Mouse (Mus musculus) cerebral cortex, adult 2 months (tissue): Measurements from ENCODE around the gene Rnf5.

Experiments used
- WGBS: fragments of 180-500 bp; shearing (Covaris S2); methylation state at CpG from one replicate; pipeline ENCODE4 v1.1.7; 2018; 5-methylcytosine and 5-hydroxymethylcytosine counted together

Rnf5 gene

DNA sequence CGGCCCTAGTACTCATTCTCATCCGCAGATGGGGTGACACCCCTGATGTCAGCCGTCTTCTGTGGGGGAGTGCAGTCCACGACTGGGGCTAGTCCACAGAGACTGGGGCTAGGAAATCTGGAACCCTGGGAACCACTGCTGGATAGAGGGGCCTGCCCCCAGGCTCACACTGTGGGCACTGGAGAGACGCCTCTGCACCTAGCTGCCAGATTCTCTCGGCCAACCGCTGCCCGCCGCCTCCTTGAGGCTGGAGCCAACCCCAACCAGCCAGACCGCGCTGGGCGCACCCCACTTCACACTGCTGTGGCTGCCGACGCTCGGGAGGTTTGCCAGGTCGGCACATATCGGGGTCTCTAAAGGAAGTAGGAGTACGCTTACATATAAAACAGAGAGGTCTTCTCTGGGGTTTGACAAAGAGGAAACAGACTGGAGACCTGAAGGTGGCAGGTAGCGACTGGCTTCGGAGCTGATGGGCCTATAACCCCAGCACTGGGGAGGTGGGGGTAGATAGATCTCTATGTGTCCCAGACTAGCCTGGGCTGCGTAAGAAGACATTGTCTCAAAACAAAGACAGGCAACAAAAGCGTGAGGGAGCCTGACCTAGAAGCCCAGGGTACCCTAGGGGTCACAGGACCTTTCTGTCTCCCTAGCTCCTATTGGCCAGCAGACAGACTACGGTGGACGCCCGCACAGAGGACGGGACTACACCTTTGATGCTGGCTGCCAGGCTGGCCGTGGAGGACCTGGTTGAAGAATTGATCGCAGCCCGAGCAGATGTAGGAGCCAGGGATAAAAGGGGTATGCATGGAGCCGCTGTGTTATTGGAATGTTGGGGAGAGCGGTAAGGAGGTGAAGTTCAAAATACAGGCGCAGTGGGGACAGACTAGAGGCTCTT, 17.4 kb downstream of the Rnf5 start:
- WGBS: 24% methylated on average over 32 of the region's 32 CpGs

DNA sequence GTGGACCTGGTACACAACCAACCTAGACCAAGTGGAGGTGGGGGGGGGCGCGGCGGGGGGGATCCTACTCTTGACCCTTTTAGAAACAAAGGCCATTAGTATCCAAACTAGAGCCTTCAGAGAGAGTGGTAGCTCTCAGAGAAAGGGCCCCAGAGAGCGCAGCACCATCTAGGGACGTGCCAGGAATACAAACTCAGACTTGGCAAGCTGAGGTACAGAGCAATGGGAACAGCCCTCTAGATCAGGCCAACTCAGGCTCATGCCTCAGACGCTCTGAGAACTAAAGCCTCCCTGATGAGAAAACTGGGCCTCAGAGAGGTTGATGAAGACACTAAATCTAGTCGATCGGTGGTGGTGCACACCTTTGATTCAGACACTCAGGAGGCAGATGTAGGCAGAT, 18.4 kb downstream of the Rnf5 start:
- 71% methylated on average over 8 of the region's 8 CpGs for WGBS

- WGBS: 94% methylated on average over 8 of the region's 8 CpGs
Observed at GRCm38 (mm10) chr17:34583819-34584218, 19.7 kb downstream of the Rnf5 start.

- WGBS: 72% methylated on average over 7 of the region's 7 CpGs
Observed at GRCm38 (mm10) chr17:34583397-34583796, 20.1 kb downstream of the Rnf5 start.

DNA sequence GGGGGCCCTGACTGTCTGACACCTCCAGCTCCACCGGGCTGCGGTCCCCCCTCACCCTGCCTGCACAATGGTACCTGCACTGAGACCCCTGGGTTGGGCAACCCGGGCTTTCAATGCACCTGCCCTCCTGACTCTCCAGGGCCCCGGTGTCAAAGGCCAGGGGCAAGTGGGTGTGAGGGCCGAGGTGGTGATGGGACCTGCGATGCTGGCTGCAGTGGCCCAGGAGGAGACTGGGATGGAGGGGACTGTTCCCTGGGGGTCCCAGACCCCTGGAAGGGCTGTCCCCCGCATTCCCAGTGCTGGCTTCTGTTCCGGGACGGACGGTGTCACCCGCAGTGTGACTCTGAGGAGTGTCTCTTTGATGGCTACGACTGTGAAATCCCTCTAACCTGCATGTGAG, 21.0 kb downstream of the Rnf5 start:
- 92% methylated on average over 12 of the region's 12 CpGs for WGBS

DNA sequence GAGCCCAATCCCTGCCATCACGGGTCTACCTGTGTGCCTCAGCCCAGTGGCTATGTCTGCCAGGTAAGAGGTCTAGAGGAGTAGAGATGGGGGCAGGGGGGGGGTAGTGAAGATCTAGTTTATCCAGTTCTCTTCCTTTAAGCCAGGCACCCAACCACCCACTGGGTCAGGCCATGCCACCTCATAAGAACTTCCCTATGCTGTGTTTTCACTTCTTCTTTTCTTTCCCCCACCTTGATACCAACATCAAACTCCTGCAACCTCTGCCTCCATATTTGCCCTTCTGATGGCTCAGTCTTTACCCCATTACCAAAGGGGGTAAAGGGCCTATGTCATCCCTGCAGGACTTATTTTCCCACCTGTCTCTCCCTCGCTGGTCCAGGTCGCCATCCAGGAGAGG, 25.4 kb downstream of the Rnf5 start:
- 95% methylated on average over 3 of the region's 3 CpGs for WGBS

GRCm38 (mm10) chr17:34576577-34576976, 26.9 kb downstream of the Rnf5 start:
- 68% methylated on average over 5 of the region's 5 CpGs for WGBS

GRCm38 (mm10) chr17:34572361-34572760, 31.1 kb downstream of the Rnf5 start:
- 23% methylated on average over 15 of the region's 15 CpGs for WGBS

DNA sequence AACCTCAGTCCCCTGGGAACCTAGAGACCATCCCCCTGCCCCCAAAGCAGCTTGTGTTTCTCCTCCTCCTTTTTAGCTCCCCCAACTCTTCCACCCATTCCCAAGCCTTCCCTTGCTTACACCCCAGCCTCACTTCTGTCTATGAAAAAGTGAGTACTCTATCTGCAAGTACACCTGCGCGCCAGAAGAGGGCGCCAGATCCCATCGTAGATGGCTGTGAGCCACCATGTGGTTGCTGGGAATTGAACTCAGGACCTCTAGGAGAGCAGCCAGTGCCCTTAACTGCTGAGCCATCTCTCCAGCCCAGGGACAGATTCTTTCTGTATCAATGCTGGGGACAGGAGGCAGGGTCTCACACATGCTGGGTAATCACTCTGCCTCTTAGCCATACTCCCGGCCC, 31.6 kb downstream of the Rnf5 start:
- whole genome bisulfite sequencing: 22% methylated on average over 5 of the region's 5 CpGs

DNA sequence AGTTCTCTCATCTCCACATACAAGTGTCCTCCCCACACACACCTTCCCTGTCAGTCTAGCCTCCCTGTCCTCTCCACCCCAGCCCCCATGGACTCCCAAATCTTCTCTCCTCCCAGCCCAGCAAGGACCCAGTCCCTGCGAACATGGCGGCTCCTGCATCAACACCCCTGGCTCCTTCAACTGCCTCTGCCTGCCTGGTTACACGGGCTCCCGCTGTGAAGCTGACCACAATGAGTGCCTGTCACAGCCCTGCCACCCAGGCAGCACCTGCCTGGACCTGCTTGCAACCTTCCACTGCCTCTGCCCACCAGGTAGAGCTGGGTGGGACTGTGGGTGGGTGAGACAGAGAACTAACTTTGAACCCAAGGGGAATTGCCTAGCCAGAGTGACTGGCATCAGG, 33.6 kb downstream of the Rnf5 start:
- 76% methylated on average over 4 of the region's 4 CpGs for WGBS

DNA sequence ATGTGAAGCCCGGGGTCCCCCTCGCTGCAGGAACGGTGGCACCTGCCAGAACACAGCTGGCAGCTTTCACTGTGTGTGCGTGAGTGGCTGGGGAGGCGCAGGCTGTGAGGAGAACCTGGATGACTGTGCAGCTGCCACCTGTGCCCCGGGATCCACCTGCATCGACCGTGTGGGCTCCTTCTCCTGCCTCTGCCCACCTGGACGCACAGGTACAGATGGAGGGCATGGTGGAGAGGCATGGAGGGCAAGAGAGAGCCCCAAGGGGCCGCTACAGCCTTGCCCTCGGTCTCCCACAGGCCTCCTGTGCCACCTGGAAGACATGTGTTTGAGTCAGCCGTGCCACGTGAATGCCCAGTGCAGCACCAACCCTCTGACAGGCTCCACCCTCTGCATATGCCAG, 35.1 kb downstream of the Rnf5 start:
- WGBS: 82% methylated on average over 13 of the region's 13 CpGs

- WGBS: 75% methylated on average over 9 of the region's 9 CpGs
Observed at GRCm38 (mm10) chr17:34567311-34567710, 36.2 kb downstream of the Rnf5 start.

- WGBS: 62% methylated on average over 3 of the region's 3 CpGs
Observed at GRCm38 (mm10) chr17:34564796-34565195, 38.7 kb downstream of the Rnf5 start.

DNA sequence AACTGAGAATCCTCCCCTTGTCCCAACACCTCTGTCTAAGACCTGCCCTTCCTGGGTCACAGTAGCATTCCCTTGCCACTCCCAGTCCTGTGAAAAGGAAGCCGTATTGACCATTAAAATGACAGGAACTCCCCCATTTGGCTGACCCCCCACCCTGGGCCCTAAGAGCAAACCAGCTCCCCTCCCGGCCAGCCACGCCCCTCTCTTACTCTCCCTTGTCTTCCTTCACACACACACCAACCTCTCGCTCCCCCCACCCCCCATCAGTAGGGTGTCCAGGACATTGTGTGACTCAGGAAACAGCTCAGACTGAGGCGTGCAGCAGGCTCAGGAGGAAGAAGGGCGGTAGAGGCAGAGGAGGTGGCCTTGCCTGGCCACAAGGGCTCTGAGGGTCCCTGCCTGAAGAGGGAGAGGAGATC, 39.5 kb downstream of the Rnf5 start, which contains the start of gene Notch4:
TSS of gene Notch4 (plus strand) at position 266 of the 419 bp plus-strand sequence.
- 41% methylated on average over 6 of the region's 6 CpGs for WGBS

- WGBS: 79% methylated on average over 11 of the region's 11 CpGs
Observed at GRCm38 (mm10) chr17:34563354-34563753, 40.1 kb downstream of the Rnf5 start.

- 79% methylated on average over 3 of the region's 3 CpGs for WGBS
Observed at GRCm38 (mm10) chr17:34562595-34562994, 40.9 kb downstream of the Rnf5 start.

DNA sequence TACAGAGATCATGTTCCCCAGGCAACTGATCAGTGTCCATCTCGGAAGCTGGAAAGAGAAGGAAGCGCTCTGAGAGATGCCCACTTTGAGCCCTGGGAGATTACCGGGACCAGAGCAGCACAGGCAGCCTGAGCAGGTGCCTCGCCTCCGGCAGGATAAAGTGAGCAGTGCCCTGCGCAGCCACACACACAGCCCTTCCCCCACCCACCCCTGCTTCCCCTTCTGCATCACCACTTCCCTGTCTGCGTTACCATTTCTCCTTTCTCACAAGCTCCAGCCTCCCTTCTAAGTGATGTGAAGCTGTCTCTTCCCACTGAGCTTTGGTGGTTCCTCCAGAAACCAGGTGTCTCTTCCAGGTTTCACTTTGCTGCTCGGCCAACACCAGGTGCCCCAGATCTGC, 42.3 kb downstream of the Rnf5 start:
- 47% methylated on average over 8 of the region's 8 CpGs for WGBS

DNA sequence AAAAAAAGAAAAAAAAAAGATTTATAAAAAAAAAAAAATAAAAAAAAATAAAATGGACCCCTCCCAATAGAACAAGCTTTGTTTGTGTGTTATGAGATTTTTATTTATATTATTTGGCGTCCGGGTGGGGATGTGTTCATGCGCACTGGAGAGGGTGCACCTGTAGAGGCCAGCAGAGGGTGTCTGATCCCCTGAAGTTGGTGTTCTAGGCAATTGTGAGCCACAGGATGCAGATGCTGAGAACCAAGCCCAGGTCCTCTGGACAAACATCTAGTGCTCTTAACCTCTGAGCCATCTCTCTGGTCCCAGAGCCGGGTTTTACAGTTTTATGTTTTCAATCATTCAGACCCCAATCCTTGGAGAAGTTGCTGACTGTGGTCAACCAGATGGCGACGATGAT, 43.1 kb downstream of the Rnf5 start:
- WGBS: 93% methylated on average over 6 of the region's 6 CpGs

DNA sequence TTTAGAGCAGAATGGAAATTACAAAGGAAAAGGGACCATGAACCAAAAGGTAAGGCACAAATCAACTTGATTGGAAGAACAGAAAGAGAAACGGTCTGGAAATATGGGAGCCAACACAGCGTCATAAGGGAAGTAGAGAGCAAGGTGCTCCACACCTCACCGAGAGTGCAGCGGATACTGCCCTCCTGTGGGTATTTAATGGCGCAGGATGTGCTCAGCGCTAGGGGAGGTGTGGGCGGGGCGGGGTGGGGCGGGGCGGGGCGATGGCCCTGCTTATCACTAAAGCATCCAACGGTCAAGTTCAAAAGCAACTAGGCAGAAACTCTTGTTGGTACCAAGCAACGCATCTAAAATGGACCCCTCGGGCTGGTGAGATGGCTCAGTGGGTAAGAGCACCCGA, 43.6 kb downstream of the Rnf5 start:
- 43% methylated on average over 15 of the region's 15 CpGs for WGBS

- WGBS: 83% methylated on average over 7 of the region's 7 CpGs
Observed at GRCm38 (mm10) chr17:34559116-34559515, 44.4 kb downstream of the Rnf5 start.

DNA sequence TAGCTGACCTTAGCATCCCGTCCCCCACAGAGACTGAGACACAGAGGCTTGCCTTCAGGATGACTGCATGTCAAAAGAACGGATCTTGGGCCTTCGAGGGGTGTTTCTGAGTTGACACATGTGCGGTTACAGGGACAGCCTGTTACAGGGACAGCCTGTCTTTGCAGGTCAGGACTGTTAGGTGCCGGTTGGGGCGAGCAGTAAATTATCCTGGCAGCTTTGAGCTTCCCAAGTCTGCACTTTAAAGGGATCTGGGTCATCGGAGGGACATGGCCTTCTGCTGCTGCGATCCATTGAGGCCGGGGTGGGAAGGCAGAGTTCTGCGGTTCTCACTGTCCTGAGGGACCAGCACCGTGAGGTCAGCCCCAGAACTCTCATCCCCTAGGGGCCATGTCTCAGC, 46.1 kb downstream of the Rnf5 start:
- 83% methylated on average over 11 of the region's 11 CpGs for WGBS

GRCm38 (mm10) chr17:34556406-34556805, 47.1 kb downstream of the Rnf5 start:
- WGBS: 92% methylated on average over 8 of the region's 8 CpGs

DNA sequence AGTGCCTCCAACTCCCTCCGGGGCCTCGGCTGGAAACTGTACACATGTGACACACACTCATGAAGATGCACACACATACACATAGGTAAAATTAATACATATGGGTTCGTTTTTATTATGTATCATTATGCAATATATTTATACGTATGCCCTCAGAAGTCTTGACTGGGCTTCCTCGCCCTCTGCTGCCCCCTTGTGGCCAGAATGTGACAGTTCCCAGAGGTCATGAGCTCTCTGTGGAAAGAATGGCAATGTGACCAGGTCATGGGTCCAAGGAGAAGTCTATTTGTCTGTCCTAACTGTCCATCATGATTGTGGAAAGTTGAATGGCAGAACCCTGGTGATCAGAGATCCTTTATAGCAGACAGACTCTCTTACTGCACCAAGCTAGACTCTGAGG, 48.0 kb downstream of the Rnf5 start:
- 24% methylated on average over 5 of the region's 5 CpGs for WGBS
